Mouse (Mus musculus) liver, embryonic 13.5 days (tissue): ENCODE measurements at regions not wholly inside any gene's neighbourhood (a gene's known extent, or its start where the extent isn't known, plus 50 kb on each side); places are given as distances from the start of the nearest gene placed in this dataset.

Experiments
- ATAC-seq: fragments of 200-750 bp; cut with Nextera tagmentation; 2 replicates; pipeline ENCODE4 v1.8.0; 2017; ENCODE audit warnings: low read depth, mild to moderate bottlenecking, moderate number of reproducible peaks, moderate library complexity
- DNase-seq: peaks from one replicate; pipeline ENCODE4 v3.0.0; 2022
- H3K27ac ChIP-seq: fragments of 300-500 bp; sonication (generic); 2 replicates; pipeline ENCODE4 v1.5.1; 2015; ENCODE audit warnings: moderate library complexity, mild to moderate bottlenecking, inconsistent platforms
- H3K27me3 ChIP-seq: fragments of 300-500 bp; sonication (generic); 2 replicates; pipeline ENCODE4 v1.6.1; 2015; ENCODE audit warnings: mild to moderate bottlenecking, inconsistent platforms
- H3K36me3 ChIP-seq: fragments of 300-500 bp; sonication (generic); 2 replicates; pipeline ENCODE4 v1.6.1; 2015; ENCODE audit warnings: mild to moderate bottlenecking, inconsistent platforms
- H3K4me1 ChIP-seq: fragments of 300-500 bp; sonication (generic); replicated peaks from 2 replicates; pipeline ENCODE4 v1.6.1; 2015; ENCODE audit warnings: inconsistent platforms
- H3K4me2 ChIP-seq: fragments of 300-500 bp; sonication (generic); 2 replicates; pipeline ENCODE4 v1.6.1; 2015; ENCODE audit warnings: inconsistent platforms, mild to moderate bottlenecking, moderate library complexity
- H3K4me3 ChIP-seq: fragments of 300-500 bp; sonication (generic); replicated peaks from 2 replicates; pipeline ENCODE4 v1.5.1; 2015; ENCODE audit warnings: mild to moderate bottlenecking, inconsistent platforms
- H3K9ac ChIP-seq: fragments of 300-500 bp; sonication (generic); 2 replicates; pipeline ENCODE4 v1.6.1; 2015; ENCODE audit warnings: mild to moderate bottlenecking, inconsistent platforms
- H3K9me3 ChIP-seq: fragments of 300-500 bp; sonication (generic); replicated peaks from 2 replicates; pipeline ENCODE4 v1.6.1; 2016; ENCODE audit warnings: inconsistent platforms
- WGBS: fragments of 180-500 bp; shearing (Covaris S2); methylation state at CpG from one replicate; pipeline ENCODE4 v1.1.7; 2015; ENCODE audit not compliant: insufficient replicate concordance; 5-methylcytosine and 5-hydroxymethylcytosine counted together

DNA sequence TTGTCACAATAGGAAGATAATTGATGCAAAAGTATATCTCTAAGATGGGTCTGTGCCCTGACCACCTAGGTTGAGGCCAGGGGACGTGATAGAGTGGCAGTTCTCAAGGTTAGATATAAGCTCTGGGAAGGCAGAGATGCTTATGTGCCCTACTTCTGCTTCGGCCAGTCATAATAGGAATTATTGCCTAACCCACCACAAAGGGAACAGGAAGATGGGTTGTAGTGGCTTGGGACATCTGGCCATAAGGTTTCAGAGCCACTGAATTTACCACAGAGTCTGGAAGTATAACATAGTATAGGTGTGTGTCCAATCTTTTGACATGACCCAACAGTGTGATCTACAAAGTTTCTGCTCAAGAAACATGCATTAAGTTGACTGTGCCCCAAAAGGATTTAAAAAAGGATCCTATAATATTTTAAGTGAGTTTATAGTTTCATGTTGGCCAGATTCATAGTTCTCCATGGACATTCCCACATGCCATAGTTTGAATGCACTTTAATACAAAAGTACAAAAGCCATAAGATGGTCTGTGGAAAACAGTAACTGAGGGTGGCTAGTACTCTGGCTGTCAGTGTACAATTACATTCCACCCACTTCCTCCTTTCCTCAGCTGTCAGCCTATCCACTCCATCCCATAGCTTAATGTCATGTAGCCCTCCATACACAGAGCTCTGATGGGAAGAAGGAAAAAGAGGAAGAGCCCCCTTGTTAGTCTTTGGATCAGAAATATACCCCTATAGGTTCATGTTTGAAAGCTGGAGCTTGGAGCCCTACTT, 508.3 kb downstream of the Insc start:
- no peaks in the 10 kb centered on the region for H3K27me3 ChIP-seq

DNA sequence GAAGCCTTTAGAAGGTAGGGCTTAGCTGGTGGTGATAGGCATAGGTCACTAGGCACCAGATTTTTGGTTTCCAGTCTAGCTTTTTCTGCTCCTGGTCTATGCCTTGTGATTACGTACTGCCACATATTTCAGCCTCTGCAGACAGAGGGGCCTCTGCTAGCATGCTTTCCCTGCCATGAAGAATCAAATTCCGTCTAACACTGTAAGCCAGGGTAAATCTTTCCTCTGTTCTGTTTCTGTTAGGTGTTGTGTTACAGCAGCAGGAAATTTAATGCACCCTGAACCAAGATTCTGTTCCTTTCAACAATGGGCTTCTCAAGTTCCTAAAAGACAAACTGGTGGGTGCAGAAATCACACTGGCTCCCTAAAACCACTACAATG, 508.9 kb downstream of the Insc start:
- Histone ChIP-seq H3K27ac (no peak overlapping the region), H3K27me3 (no peaks in the 10 kb centered on the region), H3K4me2 (no peak overlapping the region), H3K4me3 (no peak overlapping the region), H3K36me3 (no peaks in the 10 kb centered on the region), H3K9ac (no peak overlapping the region), H3K4me1 (no peaks in the 10 kb centered on the region), H3K9me3 (no peaks in the 10 kb centered on the region)
- ATAC-seq (no peak), DNase-seq (no peak)
- 53% methylated on average over 2 of the region's 2 CpGs for WGBS

More for the DNA sequence above, 508.3 kb downstream of the Insc start:
- H3K27ac ChIP-seq = no peak overlapping the region
- no peak overlapping the region for H3K4me3 ChIP-seq
- H3K9ac ChIP-seq = no peak overlapping the region
- no peaks in the 10 kb centered on the region for H3K4me1 ChIP-seq
- WGBS = 35% methylated on average over 2 of the region's 2 CpGs
- no peaks in the 10 kb centered on the region for H3K9me3 ChIP-seq
- no peak for DNase-seq
- ATAC-seq = no peak
- no peak overlapping the region for H3K4me2 ChIP-seq
- H3K36me3 ChIP-seq = no peaks in the 10 kb centered on the region

DNA sequence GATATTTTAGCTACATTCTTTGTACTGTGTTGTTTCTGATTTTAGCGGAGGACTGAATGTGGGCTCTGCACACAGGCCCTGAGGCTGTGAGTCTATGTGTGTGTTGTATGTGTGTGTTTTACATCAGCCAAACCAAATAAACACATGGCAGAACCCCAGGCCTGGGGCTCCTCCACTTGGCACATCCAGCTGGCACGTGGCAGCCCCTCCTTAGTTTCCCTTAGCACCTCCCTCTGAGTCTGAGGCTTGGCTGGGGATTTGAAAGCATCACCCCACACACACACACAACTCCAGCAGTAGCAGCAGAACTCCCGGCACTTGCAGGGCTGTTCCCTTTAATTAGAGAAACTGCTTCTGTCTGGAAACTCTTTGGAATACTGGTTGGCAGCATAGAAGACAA, 515.1 kb downstream of the Insc start:
- WGBS = 46% methylated on average over 3 of the region's 3 CpGs
- Histone ChIP-seq H3K4me2 (no peak overlapping the region), H3K9ac (no peak overlapping the region), H3K27me3 (no peaks in the 10 kb centered on the region), H3K9me3 (no peaks in the 10 kb centered on the region), H3K4me1 (no peaks in the 10 kb centered on the region), H3K36me3 (no peaks in the 10 kb centered on the region), H3K27ac (no peak overlapping the region), H3K4me3 (no peak overlapping the region)
- ATAC-seq (no peak), DNase-seq (no peak)

DNA sequence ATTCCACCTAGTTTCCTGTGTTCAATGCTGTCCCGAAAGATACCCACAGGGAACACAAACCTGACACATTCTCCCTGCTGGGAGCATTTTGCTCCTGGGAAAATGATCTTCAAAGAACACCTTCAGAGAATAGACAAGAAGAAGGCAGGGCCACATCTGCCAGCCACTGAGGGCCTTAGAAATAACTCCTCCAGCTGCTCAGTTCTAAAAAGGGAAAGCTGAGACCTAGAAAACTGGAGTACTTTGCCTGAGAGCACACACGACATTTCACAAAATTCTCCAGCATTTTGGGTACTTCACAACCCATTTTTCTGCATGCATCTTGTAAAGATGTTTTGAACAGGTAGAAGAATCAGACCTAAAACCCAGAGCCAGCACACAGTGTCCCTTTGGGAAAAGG, 519.6 kb downstream of the Insc start:
- H3K9me3 ChIP-seq = no peaks in the 10 kb centered on the region

DNA sequence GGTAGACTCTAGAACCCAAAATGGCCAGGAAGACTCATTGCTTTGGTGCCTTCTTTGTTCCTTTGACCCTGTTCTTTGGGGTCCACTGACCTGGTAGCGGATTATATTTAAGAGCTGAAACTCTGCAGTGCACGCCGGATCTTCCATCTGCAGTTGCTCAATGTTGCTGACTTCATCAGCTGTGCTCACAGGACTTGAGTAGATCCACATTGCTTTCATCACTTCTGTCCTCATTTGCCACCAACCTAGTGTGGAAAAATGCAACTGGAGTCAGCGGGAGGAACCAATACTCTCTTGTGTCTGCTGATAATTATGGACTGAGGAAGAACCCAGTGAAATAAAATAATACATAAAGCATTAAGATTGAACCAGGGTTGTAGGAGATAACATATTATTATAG, 522.6 kb downstream of the Insc start:
- no peaks in the 10 kb centered on the region for H3K9me3 ChIP-seq
- WGBS = 66% methylated on average over 4 of the region's 4 CpGs
- no peak for DNase-seq
- H3K4me2 ChIP-seq = no peak overlapping the region
- H3K9ac ChIP-seq = no peak overlapping the region
- ATAC-seq = no peak
- no peaks in the 10 kb centered on the region for H3K36me3 ChIP-seq
- no peaks in the 10 kb centered on the region for H3K4me1 ChIP-seq
- H3K27me3 ChIP-seq = no peaks in the 10 kb centered on the region
- H3K27ac ChIP-seq = no peak overlapping the region
- H3K4me3 ChIP-seq = no peak overlapping the region

More for the DNA sequence above, 519.6 kb downstream of the Insc start:
- no peaks in the 10 kb centered on the region for H3K36me3 ChIP-seq
- H3K9ac ChIP-seq = no peak overlapping the region
- ATAC-seq (no peak), DNase-seq (no peak)
- no peak overlapping the region for H3K27ac ChIP-seq
- no peaks in the 10 kb centered on the region for H3K27me3 ChIP-seq
- no peaks in the 10 kb centered on the region for H3K4me1 ChIP-seq
- 64% methylated on average over 2 of the region's 2 CpGs for WGBS
- H3K4me2 ChIP-seq = no peak overlapping the region
- H3K4me3 ChIP-seq = no peak overlapping the region

DNA sequence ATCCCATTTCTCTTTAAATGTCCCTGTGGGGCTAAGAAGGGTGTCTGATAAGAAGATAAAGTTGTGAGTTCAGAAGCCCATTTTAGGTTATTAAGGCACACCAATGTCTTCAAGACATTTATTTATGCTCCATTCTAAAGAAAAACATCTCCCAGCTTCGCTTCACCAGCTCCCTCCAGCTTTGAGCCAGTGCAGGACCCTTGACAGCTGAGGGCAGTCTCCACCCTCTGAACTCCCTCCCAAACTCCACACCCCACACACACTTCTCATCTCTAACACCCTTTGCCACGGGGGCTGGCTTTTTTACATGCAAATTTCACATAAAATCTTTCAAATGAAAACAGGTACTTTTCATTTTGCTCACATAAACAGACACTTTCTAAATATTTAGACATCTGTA, 527.3 kb downstream of the Insc start:
- H3K4me1 ChIP-seq = no peaks in the 10 kb centered on the region
- no peak overlapping the region for H3K4me3 ChIP-seq
- no peaks in the 10 kb centered on the region for H3K9me3 ChIP-seq
- no peak overlapping the region for H3K9ac ChIP-seq
- H3K27ac ChIP-seq = no peak overlapping the region
- 28% methylated on average over 2 of the region's 2 CpGs for WGBS
- H3K36me3 ChIP-seq = no peaks in the 10 kb centered on the region
- no peaks in the 10 kb centered on the region for H3K27me3 ChIP-seq
- no peak overlapping the region for H3K4me2 ChIP-seq
- ATAC-seq = no peak
- no peak for DNase-seq

DNA sequence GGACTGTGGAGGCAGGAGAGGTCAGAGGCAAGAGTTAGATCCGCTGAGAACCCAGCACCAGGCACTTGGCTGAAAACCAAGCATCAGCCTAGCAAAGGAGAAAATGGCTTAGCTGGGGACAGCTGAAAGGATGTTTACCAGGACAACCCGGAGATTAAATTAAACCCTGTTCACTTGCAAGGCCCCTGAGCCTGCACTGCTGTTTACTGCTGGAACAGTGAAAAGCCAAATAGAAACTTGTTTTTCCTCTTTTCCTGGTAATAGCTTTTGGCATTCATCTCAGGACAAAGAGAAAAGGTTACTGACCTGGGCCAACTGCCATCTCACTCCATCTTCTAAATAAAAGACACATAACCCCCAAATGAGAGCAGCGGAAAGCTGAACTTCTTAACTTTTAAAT, 531.3 kb downstream of the Insc start:
- 58% methylated on average over 3 of the region's 3 CpGs for WGBS
- H3K4me3 ChIP-seq = no peak overlapping the region
- DNase-seq = no peak
- H3K4me2 ChIP-seq = no peak overlapping the region
- H3K27me3 ChIP-seq = no peaks in the 10 kb centered on the region
- H3K9me3 ChIP-seq = no peaks in the 10 kb centered on the region
- no peak for ATAC-seq
- no peak overlapping the region for H3K9ac ChIP-seq
- no peaks in the 10 kb centered on the region for H3K36me3 ChIP-seq
- no peaks in the 10 kb centered on the region for H3K4me1 ChIP-seq
- no peak overlapping the region for H3K27ac ChIP-seq

DNA sequence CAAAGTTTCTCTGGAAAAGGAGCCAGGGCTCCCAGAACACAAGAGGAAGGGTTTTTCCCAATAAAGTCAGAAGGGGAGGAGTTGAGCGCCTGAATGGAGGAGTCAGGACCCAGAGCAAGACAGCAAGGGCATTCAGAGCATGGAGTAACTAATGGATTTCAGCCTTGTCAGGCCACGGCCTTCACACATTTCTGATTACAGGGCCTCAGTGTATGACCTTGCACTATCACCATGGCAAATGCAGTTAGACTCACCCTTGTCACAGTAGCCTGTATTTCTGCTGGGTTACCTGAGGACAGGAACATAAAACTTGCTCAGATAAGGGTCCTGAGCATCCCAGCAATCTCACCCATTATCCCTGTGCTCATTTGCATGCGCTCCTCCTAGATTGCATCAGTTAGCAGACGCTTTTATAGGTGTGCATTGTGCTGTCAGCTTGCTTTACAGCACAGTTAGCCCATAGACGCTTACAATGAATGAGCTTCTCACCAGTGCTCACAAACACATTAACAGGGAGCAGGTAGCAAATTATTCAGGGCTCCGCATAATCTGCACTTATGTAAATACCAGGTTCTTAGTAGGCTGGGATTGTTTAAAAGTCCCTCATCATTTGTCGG, 547.4 kb downstream of the Insc start:
- no peak for DNase-seq
- Histone ChIP-seq H3K4me2 (no peak overlapping the region), H3K9me3 (no peaks in the 10 kb centered on the region), H3K36me3 (no peaks in the 10 kb centered on the region), H3K27me3 (no peaks in the 10 kb centered on the region), H3K4me1 (no peaks in the 10 kb centered on the region), H3K4me3 (no peak overlapping the region), H3K27ac (no peak overlapping the region), H3K9ac (no peak overlapping the region)
- no peak for ATAC-seq
- 61% methylated on average over 7 of the region's 7 CpGs for WGBS

DNA sequence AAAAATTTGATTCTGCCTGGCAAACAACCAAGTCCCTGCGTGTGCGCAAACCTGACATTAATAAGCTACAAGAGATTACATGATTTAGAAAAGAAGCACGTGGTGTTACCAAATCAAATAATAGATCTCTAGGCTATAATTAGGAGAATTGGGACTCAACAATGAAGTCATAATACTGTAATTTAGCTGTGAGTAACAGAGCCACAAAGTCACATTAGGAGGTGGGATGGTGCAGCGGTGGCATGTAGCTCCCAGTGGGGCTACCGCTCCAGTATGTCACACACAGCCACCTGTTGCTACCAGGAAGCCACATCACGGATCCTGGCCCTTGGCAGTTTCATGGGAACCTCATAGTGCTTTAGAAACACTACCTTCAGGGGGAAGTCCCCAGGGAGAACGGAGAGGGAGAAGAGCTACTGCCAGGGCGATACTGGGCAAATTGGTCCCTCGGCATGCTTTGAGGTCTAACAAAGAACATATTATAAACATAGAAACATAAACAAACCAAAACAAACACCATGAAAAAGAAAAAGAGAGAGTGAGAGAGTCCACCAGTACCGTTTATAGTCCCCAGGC, 551.2 kb downstream of the Insc start:
- ATAC-seq = no peak
- no peaks in the 10 kb centered on the region for H3K9me3 ChIP-seq
- H3K4me2 ChIP-seq = no peak overlapping the region
- no peaks in the 10 kb centered on the region for H3K27me3 ChIP-seq
- no peak for DNase-seq
- WGBS = 68% methylated on average over 10 of the region's 10 CpGs
- H3K27ac ChIP-seq = no peak overlapping the region
- H3K4me3 ChIP-seq = no peak overlapping the region
- H3K9ac ChIP-seq = no peak overlapping the region
- H3K4me1 ChIP-seq = no peaks in the 10 kb centered on the region
- H3K36me3 ChIP-seq = no peaks in the 10 kb centered on the region

DNA sequence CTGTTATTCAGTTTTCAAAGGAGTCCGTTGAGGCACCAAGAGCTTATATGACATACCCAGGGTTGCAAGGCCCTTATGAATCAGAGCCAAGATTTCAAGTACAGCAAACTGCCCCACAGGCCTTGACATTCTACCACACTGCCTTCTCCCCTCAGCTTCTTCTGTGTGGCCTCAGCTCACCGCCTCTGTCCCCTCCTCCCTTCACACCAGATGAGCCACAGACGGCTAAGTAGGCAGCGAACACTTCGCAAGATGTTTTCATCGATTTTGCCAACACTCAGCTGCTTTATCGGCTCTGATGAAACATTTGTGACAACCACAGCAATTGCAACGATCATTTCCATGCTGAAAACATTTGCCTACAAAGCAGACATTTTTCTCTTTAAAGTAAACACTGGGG, 556.7 kb downstream of the Insc start:
- H3K27ac ChIP-seq = no peak overlapping the region
- H3K4me3 ChIP-seq = no peak overlapping the region
- 72% methylated on average over 8 of the region's 8 CpGs for whole genome bisulfite sequencing
- DNase-seq = no peak
- H3K4me1 ChIP-seq = no peaks in the 10 kb centered on the region
- no peaks in the 10 kb centered on the region for H3K36me3 ChIP-seq
- ATAC-seq = no peak
- H3K27me3 ChIP-seq = no peaks in the 10 kb centered on the region
- H3K4me2 ChIP-seq = no peak overlapping the region
- H3K9me3 ChIP-seq = no peaks in the 10 kb centered on the region
- H3K9ac ChIP-seq = no peak overlapping the region

DNA sequence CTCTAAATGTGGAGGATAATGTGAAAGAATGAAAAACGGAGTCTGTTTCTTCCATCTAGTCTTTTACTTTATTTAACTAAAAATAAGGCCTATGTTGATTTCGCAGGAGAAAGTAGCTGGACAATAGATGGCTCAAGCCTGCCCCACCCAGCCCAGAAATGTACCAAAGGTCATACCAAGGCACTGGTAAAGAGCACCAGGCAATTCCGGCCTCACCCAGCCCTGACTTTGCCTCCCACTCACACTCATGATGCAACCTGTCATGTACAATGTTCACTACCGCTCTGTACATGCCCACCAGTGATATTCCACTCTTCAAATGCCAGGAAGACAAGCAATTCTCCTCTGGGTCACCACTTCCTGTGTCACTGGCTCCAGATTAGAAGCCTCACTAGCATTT, 564.9 kb downstream of the Insc start:
- no peak for ATAC-seq

More for the DNA sequence above, 564.9 kb downstream of the Insc start:
- no peaks in the 10 kb centered on the region for H3K27me3 ChIP-seq
- no peaks in the 10 kb centered on the region for H3K9me3 ChIP-seq
- H3K4me3 ChIP-seq = no peak overlapping the region
- no peaks in the 10 kb centered on the region for H3K4me1 ChIP-seq
- H3K9ac ChIP-seq = no peak overlapping the region
- H3K36me3 ChIP-seq = no peaks in the 10 kb centered on the region
- WGBS = 58% methylated on average over 4 of the region's 4 CpGs
- H3K27ac ChIP-seq = no peak overlapping the region
- no peak for DNase-seq
- H3K4me2 ChIP-seq = no peak overlapping the region
